In genomic region chr5:64959843-64960230, GRCm38 (mm10) we compare ENCODE assay signal across 8 mouse cellular contexts. TPM values are rescaled to one million over a fixed set of nuclear protein-coding genes. Genes with fewer than 3 reads are reported as not detected.
A peak's percentile ranks its signal among the peaks of the same experiment; 100 is the strongest.
DNase-seq lines count a peak whose midpoint lies in the region; ATAC-seq lines count a peak whose summit lies in the region.

Gene Tlr6, minus strand, starts transcription at chr5:64960097.

- no peaks in the 10 kb centered on the region; the same call in 1 of the 2 replicates for H3K4me1 ChIP-seq in brown adipose tissue, adult 24 weeks (ENCODE audit: control insufficient read depth, insufficient read depth, insufficient read length, low read length)
- H3K4me1 ChIP-seq in neural tube, embryonic 15.5 days = no peaks in the 10 kb centered on the region

- H3K36me3 ChIP-seq in neural tube, embryonic 15.5 days = no peaks in the 10 kb centered on the region

- no peaks in the 10 kb centered on the region for H3K9me3 ChIP-seq in neural tube, embryonic 15.5 days (replicated peaks)

- H3K4me3 ChIP-seq in brown adipose tissue, adult 24 weeks (ENCODE audit: insufficient read depth, low read depth, low read length) = peak within 1 kb of the TSS; percentile 48
- H3K4me3 ChIP-seq in neural tube, embryonic 15.5 days (replicated peaks) = no peak within 1 kb of the TSS

- H3K27ac ChIP-seq in brown adipose tissue, adult 24 weeks (replicated peaks; ENCODE audit: low read depth, low read length) = peak within 1 kb of the TSS; percentile 81
- no peak within 1 kb of the TSS for H3K27ac ChIP-seq in neural tube, embryonic 15.5 days (replicated peaks)

- no peak within 1 kb of the TSS for H3K4me2 ChIP-seq in neural tube, embryonic 15.5 days

- WGBS in neural tube, embryonic 15.5 days = 84% methylated on average over 13 of the region's 13 CpGs

- DNase-seq in embryo, embryonic 11.5 days (ENCODE audit: low read depth, low spot score) = peak; percentile 64
- no peak for DNase-seq in embryo, embryonic 9.5 days (ENCODE audit: extremely low spot score)
- peak; percentile 76 to 80 for DNase-seq in B cell, adult 2 months
- DNase-seq in hindlimb bud, embryonic 11.5 days (ENCODE audit: extremely low spot score, low read depth, low spot score) = peak; percentile 64
- DNase-seq in lung, adult 18-20 months = peak; percentile 65 to 70
- DNase-seq in spleen, postnatal 36 days (ENCODE audit: low spot score in 2 of 2) = peak; percentile 63 to 73

- no peak for ATAC-seq in neural tube, embryonic 15.5 days (ENCODE audit: low FRiP score)

- H3K9ac ChIP-seq in neural tube, embryonic 15.5 days (replicated peaks) = no peak within 1 kb of the TSS

- no peaks in the 10 kb centered on the region for H3K27me3 ChIP-seq in neural tube, embryonic 15.5 days (replicated peaks)

RNA-seq across cellular contexts. Expression of gene Tlr6, which starts in this region (rescaled TPM):
- not detected in 2 replicates for polyA plus RNA-seq in brown adipose tissue, adult 24 weeks (2012; ENCODE audit: insufficient read depth, insufficient read length, missing spikeins)
- 0.26 and 0.66 TPM in 2 replicates for polyA plus RNA-seq in neural tube, embryonic 15.5 days (2015; fragmentation: Nextera tagmentation; extraction: Ambion mirVana)
